Comparison of ENCODE assay signal across 9 mouse cellular contexts in genomic region chr12:54187812-54188600, GRCm38 (mm10). TPM values are rescaled to one million over a fixed set of nuclear protein-coding genes. Genes with fewer than 3 reads are reported as not detected.
DNase-seq lines count a peak whose midpoint lies in the region; ATAC-seq and TF ChIP-seq lines count a peak whose summit lies in the region.
"Had no signal": no experiment of that assay in that cellular context is flagged by ENCODE, and none has a peak within 500 bp of the region (broad histone marks: within the 10 kb centered on the region; RNA-seq: fewer than 3 reads in every experiment).

No protein-coding gene starts in this region.

- peaks cover 52% of the 10 kb centered on the region for H3K4me1 ChIP-seq in heart, embryonic 16.5 days (ENCODE audit: control insufficient read depth, insufficient read depth, low read length)
- peaks cover 57% of the 10 kb centered on the region for H3K4me1 ChIP-seq in limb, embryonic 10.5 days
- H3K4me1 ChIP-seq in midbrain, postnatal 0 days (ENCODE audit: insufficient read depth, low read length), result peaks cover 6% of the 10 kb centered on the region; the same call in 1 of the 2 replicates
- peaks cover 25% of the 10 kb centered on the region for H3K4me1 ChIP-seq in hindbrain, embryonic 12.5 days

- H3K27ac ChIP-seq in heart, embryonic 16.5 days (ENCODE audit: low read length), result peak overlapping the region; percentile 62
- H3K27ac ChIP-seq in limb, embryonic 10.5 days, result peak overlapping the region; percentile 58
- H3K27ac ChIP-seq in midbrain, postnatal 0 days (ENCODE audit: low read depth, low read length), result no peak overlapping the region
- H3K27ac ChIP-seq in hindbrain, embryonic 12.5 days, result no peak overlapping the region
- H3K27ac ChIP-seq: liver, embryonic 14.5 days had no signal

- peaks cover 11% of the 10 kb centered on the region for H3K36me3 ChIP-seq in heart, embryonic 16.5 days (ENCODE audit: control insufficient read depth, insufficient read depth)
- H3K36me3 ChIP-seq in limb, embryonic 10.5 days, result no peaks in the 10 kb centered on the region
- H3K36me3 ChIP-seq in midbrain, postnatal 0 days (ENCODE audit: insufficient read depth, low read length), result no peaks in the 10 kb centered on the region
- no peaks in the 10 kb centered on the region for H3K36me3 ChIP-seq in hindbrain, embryonic 12.5 days

- no peak for TF ChIP-seq CTCF in midbrain, postnatal 0 days (IDR thresholded peaks at IDR 0.05)

- H3K27me3 ChIP-seq in heart, embryonic 16.5 days (ENCODE audit: control insufficient read depth, insufficient read depth, low read length), result no peaks in the 10 kb centered on the region
- peaks cover 4% of the 10 kb centered on the region for H3K27me3 ChIP-seq in limb, embryonic 10.5 days (ENCODE audit: low read depth, poor library complexity, severe bottlenecking)
- no peaks in the 10 kb centered on the region for H3K27me3 ChIP-seq in midbrain, postnatal 0 days (ENCODE audit: insufficient read depth, low read length)
- H3K27me3 ChIP-seq in hindbrain, embryonic 12.5 days, result no peaks in the 10 kb centered on the region

- peak overlapping the region; percentile 13; the same call in 1 of the 2 replicates for H3K9ac ChIP-seq in heart, embryonic 16.5 days (ENCODE audit: low read length)
- H3K9ac ChIP-seq in midbrain, postnatal 0 days (replicated peaks; ENCODE audit: low read length, poor library complexity, severe bottlenecking), result no peak overlapping the region
- no peak overlapping the region for H3K9ac ChIP-seq in hindbrain, embryonic 12.5 days
- H3K9ac ChIP-seq: liver, embryonic 14.5 days had no signal

- WGBS in heart, embryonic 16.5 days, result 56% methylated on average over 17 of the region's 17 CpGs
- WGBS in limb, embryonic 10.5 days, result 71% methylated on average over 17 of the region's 17 CpGs
- 82% methylated on average over 17 of the region's 17 CpGs for WGBS in midbrain, postnatal 0 days
- 75% methylated on average over 17 of the region's 17 CpGs for WGBS in hindbrain, embryonic 12.5 days

- no peaks in the 10 kb centered on the region; the same call in 1 of the 2 replicates for H3K9me3 ChIP-seq in heart, embryonic 16.5 days (replicated peaks; ENCODE audit: control insufficient read depth, low read length)
- H3K9me3 ChIP-seq in limb, embryonic 10.5 days (replicated peaks), result no peaks in the 10 kb centered on the region
- no peaks in the 10 kb centered on the region for H3K9me3 ChIP-seq in midbrain, postnatal 0 days (ENCODE audit: low read length)
- no peaks in the 10 kb centered on the region for H3K9me3 ChIP-seq in hindbrain, embryonic 12.5 days (replicated peaks)

- 0 out of 2 replicates have a peak, but pooled peaks have one; percentile 5 for ATAC-seq in heart, embryonic 16.5 days (replicated peaks; ENCODE audit: extremely low read depth, insufficient read depth, low FRiP score)
- ATAC-seq in midbrain, postnatal 0 days (ENCODE audit: low FRiP score), result no peak
- no peak for ATAC-seq in megakaryocyte-erythroid progenitor cell, adult 5-6 weeks (replicated peaks; ENCODE audit: low FRiP score, low TSS enrichment, poor library complexity, severe bottlenecking)
- no peak for ATAC-seq in hindbrain, embryonic 12.5 days (ENCODE audit: low FRiP score)

- H3K4me3 ChIP-seq in heart, embryonic 16.5 days (ENCODE audit: low read length), result no peak overlapping the region
- H3K4me3 ChIP-seq in limb, embryonic 10.5 days, result no peak overlapping the region
- H3K4me3 ChIP-seq in midbrain, postnatal 0 days (ENCODE audit: low read depth, low read length), result no peak overlapping the region
- H3K4me3 ChIP-seq in hindbrain, embryonic 12.5 days, result no peak overlapping the region

- H3K4me2 ChIP-seq in heart, embryonic 16.5 days (ENCODE audit: low read depth, low read length), result peak overlapping the region; percentile 16; the same call in 1 of the 2 replicates
- H3K4me2 ChIP-seq in midbrain, postnatal 0 days (ENCODE audit: low read depth, low read length, poor library complexity, severe bottlenecking), result no peak overlapping the region
- no peak overlapping the region for H3K4me2 ChIP-seq in hindbrain, embryonic 12.5 days (replicated peaks)

- DNase-seq in retina, postnatal 1 day, result peak; percentile 18
- no peak for DNase-seq in retina, embryonic 14.5 days (ENCODE audit: low spot score)
- no peak for DNase-seq in limb, embryonic 10.5 days (ENCODE audit: low spot score)
- DNase-seq in thymus, postnatal 0 days (ENCODE audit: low spot score), result peak; percentile 41
- DNase-seq in midbrain, postnatal 0 days (ENCODE audit: low spot score), result no peak

RNA-seq across cellular contexts. Expression of gene Egln3, which starts 15.7 kb away (rescaled TPM):
- polyA plus RNA-seq in heart, embryonic 16.5 days (2015; fragmentation: Nextera tagmentation; extraction: Ambion mirVana), result 30.5 and 31.4 TPM in 2 replicates
- 2.8 and 2.9 TPM in 2 replicates for polyA plus RNA-seq in limb, embryonic 10.5 days (2016; fragmentation: Nextera tagmentation; extraction: Ambion mirVana)
- 17.8 and 18.4 TPM in 2 replicates for polyA plus RNA-seq in thymus, postnatal 0 days (2015; fragmentation: Nextera tagmentation; extraction: Ambion mirVana)
- total RNA-seq in midbrain, postnatal 0 days (2014; rRNA removed), result 8.0 and 11.2 TPM in 2 replicates
- polyA plus RNA-seq in midbrain, postnatal 0 days (2015; fragmentation: Nextera tagmentation; extraction: Ambion mirVana), result 3.5 and 3.6 TPM in 2 replicates
- total RNA-seq in megakaryocyte-erythroid progenitor cell, adult 5-6 weeks (2014; fragmentation: Nextera tagmentation), result 1.1 TPM in 1 of 2 replicates, not detected in the other
- total RNA-seq in megakaryocyte-erythroid progenitor cell, adult 5-6 weeks (2017), result 0.76 TPM in 1 of 2 replicates, not detected in the other
- 6.2 and 7.3 TPM in 2 replicates for polyA plus RNA-seq in hindbrain, embryonic 12.5 days (2016; fragmentation: Nextera tagmentation; extraction: Ambion mirVana)

Comparison
In these comparisons a context has a peak if more than half of its experiments do, and no peak if none do; other contexts are left out.
1. DNase-seq: peak in retina, postnatal 1 day (single experiment) and thymus, postnatal 0 days (single experiment); none in retina, embryonic 14.5 days (single experiment), limb, embryonic 10.5 days (single experiment) and midbrain, postnatal 0 days (single experiment).
2. H3K27ac ChIP-seq: peak in heart, embryonic 16.5 days (single experiment) and limb, embryonic 10.5 days (single experiment); none in midbrain, postnatal 0 days (single experiment) and hindbrain, embryonic 12.5 days (single experiment).